1 mouse cellular context compared by ENCODE assay signal in the genomic region with DNA sequence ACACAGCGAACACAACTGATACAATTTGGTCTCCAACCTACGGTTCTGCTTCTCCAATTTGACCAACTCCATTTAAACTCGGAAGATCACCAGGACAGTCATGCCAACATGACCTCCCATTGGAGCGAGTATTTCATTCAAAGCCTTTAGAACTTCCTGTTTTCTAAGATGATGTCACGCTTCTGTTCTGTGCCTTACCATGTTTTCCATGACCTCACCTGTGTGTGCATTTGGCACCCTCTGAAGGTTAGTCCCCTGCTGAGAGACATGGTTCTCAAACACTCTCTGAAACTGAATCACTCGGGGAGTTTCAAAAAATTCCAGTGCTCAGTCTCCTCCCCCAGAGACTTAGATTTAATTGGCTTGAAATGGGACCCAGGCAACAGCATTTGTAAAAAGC.
TF ChIP-seq lines count a peak whose summit lies in the region.

No protein-coding gene starts in this region.

TF ChIP-seq in CH12.LX, 34 proteins besides CTCF, POLR2A, EP300 and RAD21 (continued from another document):
- no peak for TF ChIP-seq POLR2AphosphoS2 (IDR thresholded peaks at IDR 0.05; ENCODE audit: low read depth, low read length)
- TF ChIP-seq NELFE (IDR thresholded peaks at IDR 0.05; ENCODE audit: low read depth, low read length) = no peak
